Mouse (Mus musculus): Measurements from ENCODE around the gene Anapc11.
"Not testable (repeated sequence)": the region's sequence is repeated elsewhere in the genome, so short reads cannot be mapped to it uniquely, and the experiment has no call there.

Anapc11 gene

GRCm38 (mm10) chr11:120598283-120598989 lies at the start of gene Anapc11, which contains the start of gene Alyref:
Anapc11 (plus strand) TSS chr11:120598421.
Alyref (minus strand) TSS chr11:120598365.
- peak; percentile 89 to 96 for DNase-seq (ENCODE audit: low spot score in 2 of 2)

- no peak for DNase-seq (ENCODE audit: low spot score in 2 of 2)
Observed at GRCm38 (mm10) chr11:120548786-120549167, 49.4 kb upstream of the Anapc11 start.

DNA sequence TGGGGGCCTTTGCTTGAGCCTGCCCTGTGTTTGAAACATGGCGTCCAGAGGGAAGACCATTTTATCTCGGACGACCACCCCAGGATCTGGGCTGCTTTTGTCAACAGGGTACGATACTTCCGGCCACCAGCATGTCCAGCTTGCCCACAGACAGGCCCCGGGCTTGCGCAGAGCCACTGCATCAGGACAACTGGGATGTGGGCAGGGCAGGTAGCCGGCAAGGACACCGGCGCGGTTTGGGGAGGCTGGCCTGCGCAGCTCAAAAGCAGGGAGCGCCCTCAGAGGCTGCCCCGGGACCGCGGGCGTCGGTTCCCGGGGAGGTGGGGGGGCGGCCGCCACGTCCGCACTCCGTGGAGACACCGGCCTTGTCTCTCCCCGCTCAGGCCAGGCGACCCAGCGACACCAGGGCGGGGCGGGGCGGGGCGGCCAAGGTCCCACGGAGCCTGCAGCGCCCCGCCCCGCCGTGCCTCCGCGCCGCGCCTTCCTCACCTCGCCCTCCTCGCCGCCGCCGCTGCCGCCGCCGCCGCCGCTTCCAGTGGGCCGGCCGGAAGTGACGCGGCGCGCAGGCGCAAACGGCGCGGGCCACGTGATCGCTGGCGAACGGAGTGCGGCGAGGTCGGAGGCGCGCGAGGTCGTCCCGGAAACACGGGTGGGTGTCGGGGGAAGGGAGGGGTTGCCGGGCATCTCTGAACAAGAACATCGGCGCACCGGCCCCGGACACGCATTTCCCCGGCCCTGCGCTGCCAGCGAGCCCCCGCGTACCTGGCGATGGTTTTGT lies 48.9 kb upstream of the Anapc11 start, which contains the start of gene Mcrip1:
Gene Mcrip1 (minus strand): TSS at position 560 of the 778 bp plus-strand sequence.
- peak; percentile 88 to 96 for DNase-seq (ENCODE audit: low spot score in 2 of 2)

- DNase-seq (ENCODE audit: low spot score in 2 of 2), result no peak
Observed at GRCm38 (mm10) chr11:120549986-120550809, 48.0 kb upstream of the Anapc11 start.

DNA sequence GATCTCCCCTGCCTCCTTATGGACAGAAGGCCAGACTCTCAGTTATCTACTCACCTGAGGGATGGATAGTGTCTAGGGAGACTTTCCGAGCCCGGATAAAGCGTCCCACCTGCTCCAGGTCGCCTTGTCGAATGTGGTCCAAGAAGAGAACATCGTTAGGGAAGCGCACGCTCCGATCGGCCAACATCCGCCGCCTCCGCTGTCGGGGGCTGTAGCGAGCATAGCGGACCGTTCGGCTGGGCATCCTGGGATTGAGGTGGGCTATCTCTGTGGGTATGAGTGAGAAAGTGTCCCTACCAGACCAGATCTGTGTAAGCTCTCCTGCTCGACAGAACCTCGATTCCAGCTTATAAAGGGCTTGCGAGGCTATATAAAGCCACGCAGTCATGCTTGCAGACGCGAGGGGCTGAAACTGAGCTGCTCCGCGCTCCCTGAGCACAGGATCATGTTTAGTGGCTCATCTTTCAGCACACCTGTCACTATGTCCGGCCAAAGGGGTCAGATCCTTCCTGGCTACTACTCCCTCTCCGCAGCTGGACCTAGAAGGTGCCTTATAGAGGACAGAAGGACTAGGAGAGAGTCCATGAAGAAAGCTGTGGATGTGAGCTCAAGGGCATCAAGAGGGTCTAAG lies 47.3 kb upstream of the Anapc11 start, which contains the start of gene Ppp1r27:
Gene Ppp1r27 (minus strand): TSS at position 323 of the 631 bp plus-strand sequence.
- DNase-seq (ENCODE audit: low spot score in 2 of 2), result no peak

DNA sequence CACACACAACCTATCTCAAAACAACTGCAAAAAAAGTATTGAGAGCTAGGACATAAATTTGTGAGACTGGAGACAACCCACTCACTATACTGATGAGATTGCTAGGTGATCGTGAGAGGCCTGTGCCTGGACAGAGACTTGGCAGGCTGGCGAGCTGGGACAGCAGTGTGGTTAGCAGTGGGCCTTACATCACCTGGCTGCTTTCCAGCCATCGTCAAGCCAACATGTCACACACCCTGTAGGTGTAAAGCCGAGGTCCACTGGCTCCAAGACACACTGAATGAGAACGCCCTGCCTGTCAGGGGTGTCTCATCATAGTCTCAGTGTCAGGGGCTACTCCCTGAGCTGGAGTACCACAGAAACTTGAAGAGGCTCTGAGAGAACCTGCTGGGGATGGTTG lies 45.5 kb upstream of the Anapc11 start:
- DNase-seq (ENCODE audit: low spot score in 2 of 2), result no peak

DNA sequence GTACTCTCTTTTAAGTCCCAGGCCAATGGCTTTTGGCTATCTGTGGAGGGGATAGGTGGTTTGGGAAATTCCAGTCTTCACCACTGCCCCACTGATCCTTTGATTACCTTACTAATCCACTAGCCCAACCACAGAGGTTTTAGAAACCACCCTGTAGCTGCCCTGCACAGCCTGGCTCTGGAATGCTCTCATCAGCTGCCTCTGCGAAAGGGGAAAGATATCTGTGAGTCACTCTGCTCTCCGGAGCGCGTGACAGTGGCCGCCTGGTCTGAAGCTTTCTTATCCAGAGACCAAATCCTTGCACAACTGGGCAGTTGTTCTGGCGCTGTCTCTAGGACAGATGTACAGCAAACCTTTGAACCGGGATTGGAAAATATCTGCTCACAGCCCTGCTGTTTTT lies 43.4 kb upstream of the Anapc11 start:
- DNase-seq (ENCODE audit: low spot score in 2 of 2), result no peak

DNA sequence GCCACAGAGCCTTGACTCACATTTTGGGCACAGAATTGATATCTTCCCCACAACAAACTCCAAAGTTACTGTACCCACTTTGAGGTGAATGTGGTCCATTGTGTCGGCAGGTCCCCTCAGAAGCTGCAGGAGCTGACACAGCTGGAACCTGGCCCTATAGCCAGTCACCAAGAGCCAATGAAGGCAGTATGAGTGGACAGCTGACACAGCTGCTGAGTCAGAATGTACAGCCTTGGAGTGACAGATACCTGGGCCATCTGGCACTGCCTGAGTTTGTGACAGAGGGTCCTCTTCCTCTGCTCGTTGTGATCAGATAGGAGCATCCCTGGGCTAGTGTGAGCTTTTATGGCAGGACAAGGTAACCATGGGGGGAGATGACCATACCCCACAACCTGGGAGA lies 43.0 kb upstream of the Anapc11 start:
- DNase-seq (ENCODE audit: low spot score in 2 of 2), result no peak

- not testable (repeated sequence) for DNase-seq (ENCODE audit: low spot score in 2 of 2)
Observed at GRCm38 (mm10) chr11:120558843-120559242, 39.4 kb upstream of the Anapc11 start.

GRCm38 (mm10) chr11:120560952-120561728 lies 37.1 kb upstream of the Anapc11 start:
- no peak for DNase-seq (ENCODE audit: low spot score in 2 of 2)

DNA sequence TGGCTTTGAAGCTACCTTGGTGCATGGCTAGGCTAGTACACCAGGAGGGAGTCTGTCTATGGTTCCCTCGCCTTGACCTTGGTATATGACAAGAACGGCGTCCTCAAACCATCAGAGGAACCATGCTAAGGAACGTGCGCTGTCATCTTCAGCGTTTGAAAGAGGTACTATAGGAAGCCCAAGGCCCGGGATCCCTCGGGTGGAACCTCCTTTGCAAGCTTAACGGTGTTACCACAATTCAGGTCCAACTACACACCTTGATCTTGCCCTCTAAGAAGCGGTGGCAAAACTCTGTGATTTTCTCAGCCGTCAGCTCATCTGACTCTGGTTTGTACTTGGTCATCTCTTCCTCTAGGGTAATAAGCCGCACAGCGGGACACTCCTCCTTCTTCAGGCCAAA lies 35.3 kb upstream of the Anapc11 start:
- DNase-seq (ENCODE audit: low spot score in 2 of 2), result no peak

- no peak for DNase-seq (ENCODE audit: low spot score in 2 of 2)
Observed at GRCm38 (mm10) chr11:120565114-120565513, 33.1 kb upstream of the Anapc11 start.

DNA sequence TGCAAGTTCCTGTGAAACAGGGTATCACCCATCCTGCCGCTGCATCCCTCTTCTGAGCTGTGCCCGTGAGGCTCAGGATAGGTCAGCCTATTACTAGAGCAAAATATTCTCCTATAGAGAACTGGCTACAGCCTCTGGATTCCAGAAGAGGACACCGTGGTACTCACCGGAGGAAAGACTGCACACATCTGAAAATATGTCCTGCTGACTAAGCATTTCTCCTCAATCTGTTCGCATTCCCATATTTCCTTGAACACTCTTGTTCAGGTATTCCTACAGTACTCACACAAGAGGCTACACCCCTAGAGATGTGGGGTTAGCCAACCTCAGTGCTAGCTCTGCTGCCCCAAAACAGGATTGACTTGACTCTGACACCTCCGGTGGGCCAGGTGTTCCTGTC lies 29.9 kb upstream of the Anapc11 start:
- DNase-seq (ENCODE audit: low spot score in 2 of 2), result no peak

GRCm38 (mm10) chr11:120571122-120571521 lies 27.1 kb upstream of the Anapc11 start:
- no peak for DNase-seq (ENCODE audit: low spot score in 2 of 2)

DNA sequence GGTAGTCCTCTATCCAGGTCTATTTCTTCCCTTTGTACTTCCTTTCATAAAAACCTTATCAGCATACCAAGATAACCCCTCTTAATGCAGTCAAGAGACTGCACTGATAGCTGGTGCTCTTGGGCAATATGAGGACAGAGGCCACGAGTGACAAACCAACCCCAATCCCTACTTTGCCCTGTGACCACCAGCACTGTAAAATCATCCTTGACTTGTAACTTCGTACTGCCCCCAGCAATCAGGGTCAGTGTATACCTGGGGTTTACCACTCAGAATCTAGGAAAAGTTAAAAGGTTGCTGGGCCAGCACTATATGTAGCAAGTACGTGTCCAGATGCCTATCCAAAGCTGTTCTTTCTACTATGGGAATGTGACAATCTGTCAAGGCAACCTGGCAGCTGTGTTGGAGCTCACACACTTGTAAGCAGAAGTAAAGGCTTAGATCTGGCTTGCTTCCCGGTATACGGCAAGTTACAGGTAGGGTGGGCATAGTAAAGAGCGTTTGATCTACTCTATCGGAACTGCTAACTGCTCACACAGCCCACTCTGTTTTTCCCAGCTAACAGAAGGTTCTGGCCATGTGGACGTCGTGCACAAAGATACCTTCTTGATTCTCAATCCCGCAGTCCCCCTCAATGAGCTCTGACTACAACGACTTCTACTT lies 26.3 kb upstream of the Anapc11 start:
- peak in 1 of 2 experiments; percentile 21 for DNase-seq (ENCODE audit: low spot score in 2 of 2)

GRCm38 (mm10) chr11:120572417-120572751 lies 25.8 kb upstream of the Anapc11 start:
- DNase-seq (ENCODE audit: low spot score in 2 of 2), result no peak

DNA sequence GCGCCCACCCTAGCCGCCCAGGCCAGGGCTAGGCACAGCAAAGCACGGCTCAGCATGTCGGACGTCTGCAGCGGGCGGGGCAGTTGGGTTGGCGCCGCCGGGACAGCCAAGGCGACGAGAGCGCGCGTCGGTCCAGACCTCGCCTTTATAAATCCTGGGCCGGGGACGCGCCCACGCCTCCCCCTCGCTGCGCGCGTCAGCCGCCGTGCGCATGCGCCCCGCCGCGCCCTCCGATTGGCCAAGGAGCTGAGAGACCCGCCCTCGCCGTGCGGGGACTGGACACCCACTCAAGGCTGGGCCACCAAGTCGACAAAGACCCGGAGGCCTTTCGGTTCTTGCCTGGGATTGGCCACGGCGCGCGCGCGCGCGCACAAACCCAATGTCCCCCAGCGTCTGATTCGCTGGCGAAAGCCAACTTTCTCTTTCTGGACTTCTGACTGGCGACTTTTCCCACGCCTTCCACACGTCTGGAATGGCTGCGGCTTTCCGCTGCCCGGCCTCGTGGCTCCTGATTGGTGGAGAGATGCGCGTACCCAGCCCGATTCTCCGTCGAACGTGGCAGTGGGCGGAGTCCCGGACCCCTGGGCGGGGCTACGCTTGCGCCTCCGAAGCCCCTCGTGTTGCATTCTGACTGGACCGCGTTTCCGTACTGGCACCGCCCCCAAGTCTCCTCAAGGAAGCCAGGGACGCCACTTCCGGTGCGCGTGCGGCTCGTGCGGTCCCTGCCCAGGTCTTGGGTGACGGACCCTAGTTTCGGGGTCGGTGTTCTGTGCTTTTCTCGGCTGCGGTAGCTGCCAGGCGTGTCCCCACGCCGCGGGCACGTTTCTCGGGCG lies 25.3 kb upstream of the Anapc11 start, which contains the start of gene P4hb:
Gene P4hb (minus strand): TSS at position 502 of the 833 bp plus-strand sequence.
- peak; percentile 98 to 99 for DNase-seq (ENCODE audit: low spot score in 2 of 2)

GRCm38 (mm10) chr11:120573585-120574277 lies 24.5 kb upstream of the Anapc11 start:
- DNase-seq (ENCODE audit: low spot score in 2 of 2), result peak in 1 of 2 experiments; percentile 43

- no peak for DNase-seq (ENCODE audit: low spot score in 2 of 2)
Observed at GRCm38 (mm10) chr11:120574278-120574600, 24.0 kb upstream of the Anapc11 start.
